Mouse (Mus musculus) heart, embryonic 16.5 days (tissue): Measurements from ENCODE around the gene Rbm33. TPM values are rescaled to one million over a fixed set of nuclear protein-coding genes. Genes with fewer than 3 reads are reported as not detected.
A peak's percentile ranks its signal among the peaks of the same experiment; 100 is the strongest.

Source experiments
- ATAC-seq: fragments of 200-750 bp; cut with Nextera tagmentation; replicated peaks from 2 replicates; pipeline ENCODE4 v1.8.0; 2017; ENCODE audit warnings: moderate number of reproducible peaks; ENCODE audit not compliant: insufficient read depth, low FRiP score; ENCODE audit errors: extremely low read depth
- H3K27ac ChIP-seq: fragments of 300-500 bp; sonication (generic); 2 replicates; pipeline ENCODE4 v1.5.1; 2014; ENCODE audit warnings: mild to moderate bottlenecking, low read length, control low read depth, moderate library complexity
- H3K27me3 ChIP-seq: fragments of 300-500 bp; sonication (generic); 2 replicates; pipeline ENCODE4 v1.6.1; 2014; ENCODE audit warnings: low read length, mixed read lengths; ENCODE audit not compliant: control insufficient read depth, insufficient read depth
- H3K36me3 ChIP-seq: fragments of 300-500 bp; sonication (generic); 2 replicates; pipeline ENCODE4 v1.6.1; 2014; ENCODE audit not compliant: control insufficient read depth, insufficient read depth
- H3K4me1 ChIP-seq: fragments of 300-500 bp; sonication (generic); 2 replicates; pipeline ENCODE4 v1.6.1; 2014; ENCODE audit warnings: low read length, mixed read lengths; ENCODE audit not compliant: control insufficient read depth, insufficient read depth
- H3K4me2 ChIP-seq: fragments of 300-500 bp; sonication (generic); 2 replicates; pipeline ENCODE4 v1.6.1; 2014; ENCODE audit warnings: low read depth, mild to moderate bottlenecking, control low read depth, low read length
- H3K4me3 ChIP-seq: fragments of 300-500 bp; sonication (generic); 2 replicates; pipeline ENCODE4 v1.5.1; 2014; ENCODE audit warnings: mild to moderate bottlenecking, control low read depth, low read length
- H3K9ac ChIP-seq: fragments of 300-500 bp; sonication (generic); 2 replicates; pipeline ENCODE4 v1.6.1; 2014; ENCODE audit warnings: low read length, control low read depth
- H3K9me3 ChIP-seq: fragments of 300-500 bp; sonication (generic); replicated peaks from 2 replicates; pipeline ENCODE4 v1.6.1; 2016; ENCODE audit warnings: low read length; ENCODE audit not compliant: control insufficient read depth
- WGBS: fragments of 180-500 bp; shearing (Covaris S2); extraction: QIAGEN DNeasy Blood & Tissue Kit; methylation state at CpG from one replicate; pipeline ENCODE4 v1.1.7; 2014; 5-methylcytosine and 5-hydroxymethylcytosine counted together
- polyA plus RNA-seq: library from polyadenylated mRNA; unstranded; fragments of >200 nt; fragmentation: Nextera tagmentation; extraction: Ambion mirVana; gene quantifications from 2 replicates; pipeline ENCODE4 v1.2.1, GENCODE M21; 2015

Gene Rbm33
- polyA plus RNA-seq, 1 experiment from 2014 or later: 9.2 TPM

- Histone ChIP-seq H3K4me2 (no peak overlapping the region), H3K27me3 (no peaks in the 10 kb centered on the region), H3K36me3 (peaks cover 60% of the 10 kb centered on the region), H3K9ac (no peak overlapping the region), H3K4me1 (no peaks in the 10 kb centered on the region), H3K4me3 (no peak overlapping the region), H3K9me3 (no peaks in the 10 kb centered on the region), H3K27ac (no peak overlapping the region)
- 79% methylated on average over 5 of the region's 5 CpGs for whole genome bisulfite sequencing
- ATAC-seq: no peak
These were observed 96.6 kb downstream of the Rbm33 start for GRCm38 (mm10) chr5:28413533-28413932.

- ATAC-seq: no peak
- no peaks in the 10 kb centered on the region for H3K27me3 ChIP-seq
- WGBS: 79% methylated on average over 3 of the region's 3 CpGs
- no peak overlapping the region for H3K9ac ChIP-seq
- no peak overlapping the region for H3K4me2 ChIP-seq
- no peaks in the 10 kb centered on the region for H3K9me3 ChIP-seq
- no peak overlapping the region for H3K27ac ChIP-seq
- H3K4me1 ChIP-seq: no peaks in the 10 kb centered on the region
- no peak overlapping the region for H3K4me3 ChIP-seq
- H3K36me3 ChIP-seq: peaks cover 59% of the 10 kb centered on the region
These were observed 97.2 kb downstream of the Rbm33 start for GRCm38 (mm10) chr5:28414076-28414475.

GRCm38 (mm10) chr5:28416029-28416428 is 99.1 kb downstream of the Rbm33 start:
- Histone ChIP-seq H3K9ac (no peak overlapping the region), H3K9me3 (no peaks in the 10 kb centered on the region), H3K27me3 (no peaks in the 10 kb centered on the region), H3K4me1 (no peaks in the 10 kb centered on the region), H3K4me2 (no peak overlapping the region), H3K4me3 (no peak overlapping the region), H3K36me3 (peaks cover 51% of the 10 kb centered on the region), H3K27ac (no peak overlapping the region)
- no peak for ATAC-seq

GRCm38 (mm10) chr5:28418734-28419133 is 101.8 kb downstream of the Rbm33 start:
- H3K4me1 ChIP-seq: no peaks in the 10 kb centered on the region
- no peak overlapping the region for H3K27ac ChIP-seq
- H3K27me3 ChIP-seq: no peaks in the 10 kb centered on the region
- no peak overlapping the region for H3K4me2 ChIP-seq
- WGBS: 80% methylated on average over 10 of the region's 10 CpGs
- no peaks in the 10 kb centered on the region for H3K9me3 ChIP-seq
- no peak overlapping the region for H3K9ac ChIP-seq
- ATAC-seq: no peak
- H3K4me3 ChIP-seq: no peak overlapping the region
- H3K36me3 ChIP-seq: peaks cover 37% of the 10 kb centered on the region

GRCm38 (mm10) chr5:28419640-28420265 is 102.8 kb downstream of the Rbm33 start:
- ATAC-seq: peak; percentile 70; the same call in 1 of the 2 replicates
- H3K36me3 ChIP-seq: peaks cover 27% of the 10 kb centered on the region
- no peak overlapping the region for H3K27ac ChIP-seq
- no peaks in the 10 kb centered on the region for H3K4me1 ChIP-seq
- no peak overlapping the region for H3K4me2 ChIP-seq
- 68% methylated on average over 12 of the region's 12 CpGs for WGBS
- no peaks in the 10 kb centered on the region for H3K27me3 ChIP-seq
- no peaks in the 10 kb centered on the region for H3K9me3 ChIP-seq
- no peak overlapping the region for H3K4me3 ChIP-seq
- no peak overlapping the region for H3K9ac ChIP-seq

GRCm38 (mm10) chr5:28423781-28424180 is 106.9 kb downstream of the Rbm33 start:
- Histone ChIP-seq H3K9me3 (peaks cover 5% of the 10 kb centered on the region; the same call in 1 of the 2 replicates), H3K4me2 (no peak overlapping the region), H3K4me3 (no peak overlapping the region), H3K27ac (no peak overlapping the region), H3K27me3 (no peaks in the 10 kb centered on the region), H3K9ac (no peak overlapping the region), H3K4me1 (no peaks in the 10 kb centered on the region), H3K36me3 (peaks cover 4% of the 10 kb centered on the region; the same call in 1 of the 2 replicates)
- no peak for ATAC-seq
- 51% methylated on average over 4 of the region's 4 CpGs for WGBS

GRCm38 (mm10) chr5:28425926-28426325 is 109.0 kb downstream of the Rbm33 start:
- Histone ChIP-seq H3K36me3 (no peaks in the 10 kb centered on the region), H3K27ac (no peak overlapping the region), H3K4me1 (no peaks in the 10 kb centered on the region), H3K4me3 (no peak overlapping the region), H3K4me2 (no peak overlapping the region), H3K27me3 (no peaks in the 10 kb centered on the region), H3K9me3 (peaks cover 5% of the 10 kb centered on the region; the same call in 1 of the 2 replicates), H3K9ac (no peak overlapping the region)
- WGBS: 90% methylated on average over 9 of the region's 9 CpGs
- ATAC-seq: no peak

- H3K36me3 ChIP-seq: no peaks in the 10 kb centered on the region
- no peak overlapping the region for H3K4me3 ChIP-seq
- no peaks in the 10 kb centered on the region for H3K9me3 ChIP-seq
- no peak overlapping the region for H3K27ac ChIP-seq
- no peak overlapping the region for H3K9ac ChIP-seq
- H3K4me2 ChIP-seq: no peak overlapping the region
- no peaks in the 10 kb centered on the region for H3K4me1 ChIP-seq
- H3K27me3 ChIP-seq: peaks cover 6% of the 10 kb centered on the region
- WGBS: 46% methylated on average over 3 of the region's 3 CpGs
- no peak for ATAC-seq
These were observed 133.4 kb downstream of the Rbm33 start for GRCm38 (mm10) chr5:28450126-28450890.

- Histone ChIP-seq H3K36me3 (no peaks in the 10 kb centered on the region), H3K27me3 (peaks cover 14% of the 10 kb centered on the region), H3K4me3 (no peak overlapping the region), H3K4me2 (no peak overlapping the region), H3K9me3 (no peaks in the 10 kb centered on the region), H3K4me1 (no peaks in the 10 kb centered on the region), H3K9ac (no peak overlapping the region), H3K27ac (no peak overlapping the region)
- ATAC-seq: no peak
- WGBS: 31% methylated on average over 6 of the region's 6 CpGs
These were observed 134.2 kb downstream of the Rbm33 start for GRCm38 (mm10) chr5:28451053-28451638.
